Mouse (Mus musculus) neural tube, embryonic 14.5 days (tissue): Measurements from ENCODE around the gene Stox2. TPM values are rescaled to one million over a fixed set of nuclear protein-coding genes. Genes with fewer than 3 reads are reported as not detected.
A peak's percentile ranks its signal among the peaks of the same experiment; 100 is the strongest.

Experiments used
- ATAC-seq: fragments of 200-750 bp; cut with Nextera tagmentation; 2 replicates; pipeline ENCODE4 v1.8.0; 2017; ENCODE audit warnings: low read depth, mild to moderate bottlenecking, moderate TSS enrichment, moderate library complexity
- H3K27ac ChIP-seq: fragments of 300-500 bp; sonication (generic); 2 replicates; pipeline ENCODE4 v1.5.1; 2014; ENCODE audit warnings: low read depth, mild to moderate bottlenecking, control low read depth, low read length, moderate library complexity, mixed read lengths
- H3K27me3 ChIP-seq: fragments of 300-500 bp; sonication (generic); 2 replicates; pipeline ENCODE4 v1.6.1; 2014; ENCODE audit warnings: low read length; ENCODE audit not compliant: control insufficient read depth, insufficient read depth
- H3K36me3 ChIP-seq: fragments of 300-500 bp; sonication (generic); 2 replicates; pipeline ENCODE4 v1.6.1; 2014; ENCODE audit warnings: low read length, mixed read lengths; ENCODE audit not compliant: control insufficient read depth, insufficient read depth
- H3K4me1 ChIP-seq: fragments of 300-500 bp; sonication (generic); 2 replicates; pipeline ENCODE4 v1.6.1; 2014; ENCODE audit warnings: low read length; ENCODE audit not compliant: control insufficient read depth, insufficient read depth
- H3K4me2 ChIP-seq: fragments of 300-500 bp; sonication (generic); 2 replicates; pipeline ENCODE4 v1.6.1; 2014; ENCODE audit warnings: mild to moderate bottlenecking, low read depth, low read length, control low read depth
- H3K4me3 ChIP-seq: fragments of 300-500 bp; sonication (generic); 2 replicates; pipeline ENCODE4 v1.5.1; 2014; ENCODE audit warnings: low read depth, low read length, control low read depth, mixed read lengths
- H3K9ac ChIP-seq: fragments of 300-500 bp; sonication (generic); replicated peaks from 2 replicates; pipeline ENCODE4 v1.6.1; 2014; ENCODE audit warnings: low read depth, mild to moderate bottlenecking, control low read depth, low read length, mixed read lengths
- H3K9me3 ChIP-seq: fragments of 300-500 bp; sonication (generic); 2 replicates; pipeline ENCODE4 v1.6.1; 2016; ENCODE audit warnings: low read length; ENCODE audit not compliant: control insufficient read depth
- WGBS: fragments of 180-500 bp; shearing (Covaris S2); extraction: QIAGEN DNeasy Blood & Tissue Kit; methylation state at CpG from one replicate; pipeline ENCODE4 v1.1.7; 2014; 5-methylcytosine and 5-hydroxymethylcytosine counted together
- polyA plus RNA-seq: library from polyadenylated mRNA; unstranded; fragments of >200 nt; fragmentation: Nextera tagmentation; extraction: Ambion mirVana; gene quantifications from 2 replicates; pipeline ENCODE4 v1.2.1, GENCODE M21; 2014

Stox2 gene
- 39.6 and 49.7 TPM in 2 replicates for polyA plus RNA-seq

DNA sequence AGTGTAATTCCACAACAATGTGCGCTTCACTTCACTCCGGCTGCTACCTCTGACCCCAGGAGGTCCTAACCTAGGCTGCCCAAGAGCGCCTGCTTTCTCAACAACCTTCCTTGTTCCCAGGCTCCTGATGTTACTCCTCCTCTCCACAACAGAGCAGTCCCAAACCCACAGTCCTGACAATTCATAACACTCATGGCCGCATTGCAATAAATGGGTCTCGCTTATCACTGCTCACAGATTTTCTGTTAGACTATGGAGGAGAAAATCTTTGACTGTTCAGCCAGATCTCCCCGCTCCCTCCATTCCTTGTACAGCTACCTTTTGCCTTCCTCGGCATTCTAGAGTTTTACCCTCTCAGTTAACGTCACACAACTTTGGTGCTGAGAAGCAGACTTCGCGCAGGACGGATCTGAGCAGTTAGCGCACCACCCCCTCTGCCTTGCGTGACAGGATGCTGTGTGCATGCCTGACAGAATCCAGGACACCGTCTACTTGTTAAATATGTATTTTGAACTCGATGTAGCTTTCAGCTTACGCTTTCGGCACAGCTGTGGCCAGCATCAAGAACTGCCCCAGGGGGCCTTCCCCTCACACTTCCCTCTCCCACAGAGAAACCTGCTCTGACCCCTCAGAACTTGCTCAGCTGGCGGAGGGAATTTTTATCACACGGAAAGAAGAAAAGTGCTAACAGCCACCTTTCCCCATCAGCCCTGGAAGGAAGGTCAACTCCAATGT lies at the start of gene Stox2:
Gene Stox2 (minus strand): TSS at position 51 of the 735 bp plus-strand sequence.
- 79% methylated on average over 19 of the region's 19 CpGs for WGBS
- Histone ChIP-seq H3K36me3 (no peaks in the 10 kb centered on the region), H3K27me3 (no peaks in the 10 kb centered on the region), H3K4me3 (no peak within 1 kb of the TSS), H3K27ac (no peak within 1 kb of the TSS), H3K9me3 (no peaks in the 10 kb centered on the region), H3K4me1 (no peaks in the 10 kb centered on the region), H3K4me2 (no peak within 1 kb of the TSS), H3K9ac (no peak within 1 kb of the TSS)
- no peak for ATAC-seq

DNA sequence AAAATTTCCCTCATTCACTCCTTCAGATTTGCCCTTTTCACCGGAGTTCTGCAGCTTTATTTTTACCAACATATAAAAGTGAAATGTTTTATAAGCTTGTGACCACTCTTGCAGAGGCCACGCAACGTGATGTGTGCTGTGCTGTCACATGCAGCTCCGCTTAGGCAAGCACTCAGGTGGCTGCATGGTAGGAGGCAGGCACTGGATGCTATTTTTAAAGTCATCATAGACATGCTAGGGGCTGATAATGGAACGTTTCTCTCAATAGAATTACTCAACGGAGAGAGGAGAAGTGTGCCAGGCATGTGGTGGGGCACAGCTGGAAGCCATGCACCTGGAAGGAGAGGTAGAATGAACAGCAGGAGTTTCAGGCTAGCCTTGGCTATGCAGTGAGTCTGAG lies 49.3 kb upstream of the Stox2 start:
- H3K9ac ChIP-seq = no peak overlapping the region
- no peaks in the 10 kb centered on the region for H3K27me3 ChIP-seq
- no peak overlapping the region for H3K4me3 ChIP-seq
- no peak overlapping the region for H3K4me2 ChIP-seq
- no peak overlapping the region for H3K27ac ChIP-seq
- 93% methylated on average over 6 of the region's 6 CpGs for WGBS
- ATAC-seq = no peak
- H3K4me1 ChIP-seq = no peaks in the 10 kb centered on the region
- no peaks in the 10 kb centered on the region for H3K9me3 ChIP-seq
- peaks cover 63% of the 10 kb centered on the region for H3K36me3 ChIP-seq

DNA sequence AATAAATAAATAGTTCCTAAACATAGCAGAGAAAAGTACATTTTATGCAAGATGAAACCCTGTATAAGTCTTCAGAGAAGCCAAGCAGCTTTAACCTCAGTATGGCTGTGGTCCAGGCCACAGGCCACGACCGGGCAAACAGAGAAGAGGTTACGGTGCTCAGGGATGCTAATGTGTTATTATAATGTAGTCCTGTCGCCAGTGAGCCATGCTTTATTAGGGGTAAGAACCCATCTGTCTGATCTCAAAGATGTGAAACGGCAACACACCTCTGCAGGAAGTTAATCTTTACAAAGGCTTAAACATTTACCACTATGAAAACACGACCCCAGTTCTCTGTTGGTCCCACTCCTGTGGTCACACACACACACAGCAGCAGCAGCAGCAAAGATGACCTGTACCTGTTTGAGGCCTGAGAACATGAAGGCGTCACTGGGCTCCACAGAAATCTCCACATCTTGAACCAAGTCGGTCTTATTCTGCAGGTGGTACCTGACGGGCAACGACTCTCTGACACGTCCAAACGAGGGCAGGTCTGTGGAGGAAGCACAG lies 48.5 kb upstream of the Stox2 start:
- H3K27ac ChIP-seq = no peak overlapping the region
- peaks cover 62% of the 10 kb centered on the region for H3K36me3 ChIP-seq
- H3K27me3 ChIP-seq = no peaks in the 10 kb centered on the region
- no peak overlapping the region for H3K4me3 ChIP-seq
- no peaks in the 10 kb centered on the region for H3K4me1 ChIP-seq
- ATAC-seq = no peak
- H3K4me2 ChIP-seq = no peak overlapping the region
- WGBS = 89% methylated on average over 12 of the region's 12 CpGs
- no peaks in the 10 kb centered on the region for H3K9me3 ChIP-seq
- no peak overlapping the region for H3K9ac ChIP-seq

DNA sequence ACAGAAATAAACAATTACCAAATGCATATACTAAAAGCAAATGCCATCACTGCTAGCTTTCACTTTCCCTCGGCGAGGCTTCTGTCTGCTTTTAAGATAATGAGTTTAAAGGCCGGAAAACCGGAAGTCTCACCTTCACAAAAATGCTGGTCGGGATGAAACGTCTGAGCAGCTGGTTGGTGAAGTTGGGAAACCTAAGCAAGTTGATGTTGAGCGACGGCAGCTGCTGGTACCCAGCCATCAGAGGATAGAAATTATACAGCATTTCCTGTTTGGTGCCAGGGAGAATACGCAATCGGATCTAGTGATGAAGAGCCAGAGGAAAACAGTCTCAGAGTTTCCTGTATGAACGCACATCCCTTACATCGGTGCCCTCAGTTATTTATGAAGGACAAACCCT lies 46.9 kb upstream of the Stox2 start:
- Histone ChIP-seq H3K27me3 (no peaks in the 10 kb centered on the region), H3K9me3 (no peaks in the 10 kb centered on the region), H3K4me2 (no peak overlapping the region), H3K4me3 (no peak overlapping the region), H3K36me3 (peaks cover 51% of the 10 kb centered on the region), H3K27ac (no peak overlapping the region), H3K4me1 (no peaks in the 10 kb centered on the region), H3K9ac (no peak overlapping the region)
- no peak for ATAC-seq
- 96% methylated on average over 12 of the region's 12 CpGs for WGBS

DNA sequence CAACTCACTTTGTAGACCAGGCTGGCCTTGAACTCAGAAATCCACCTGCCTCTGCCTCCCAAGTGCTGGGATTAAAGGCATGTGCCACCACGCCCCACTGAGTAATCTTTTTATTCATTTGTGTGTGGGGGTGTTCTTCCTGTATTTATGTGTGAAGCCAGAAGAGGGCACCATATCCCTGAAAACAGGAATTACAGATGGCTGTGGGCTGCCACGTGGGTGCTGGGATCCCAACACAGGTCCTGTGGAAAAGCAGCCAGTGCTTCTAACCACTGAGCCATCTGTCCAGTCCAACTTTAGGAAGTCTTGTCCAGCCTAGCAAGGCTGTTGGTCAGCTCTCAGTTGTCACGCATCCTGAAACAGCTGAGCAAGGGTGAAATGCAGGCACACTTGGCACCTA lies 41.1 kb upstream of the Stox2 start:
- ATAC-seq = no peak
- Histone ChIP-seq H3K4me1 (no peaks in the 10 kb centered on the region), H3K36me3 (peaks cover 15% of the 10 kb centered on the region; the same call in 1 of the 2 replicates), H3K4me2 (no peak overlapping the region), H3K27ac (no peak overlapping the region), H3K9me3 (no peaks in the 10 kb centered on the region), H3K4me3 (no peak overlapping the region), H3K27me3 (no peaks in the 10 kb centered on the region), H3K9ac (no peak overlapping the region)
- 94% methylated on average over 3 of the region's 3 CpGs for whole genome bisulfite sequencing

DNA sequence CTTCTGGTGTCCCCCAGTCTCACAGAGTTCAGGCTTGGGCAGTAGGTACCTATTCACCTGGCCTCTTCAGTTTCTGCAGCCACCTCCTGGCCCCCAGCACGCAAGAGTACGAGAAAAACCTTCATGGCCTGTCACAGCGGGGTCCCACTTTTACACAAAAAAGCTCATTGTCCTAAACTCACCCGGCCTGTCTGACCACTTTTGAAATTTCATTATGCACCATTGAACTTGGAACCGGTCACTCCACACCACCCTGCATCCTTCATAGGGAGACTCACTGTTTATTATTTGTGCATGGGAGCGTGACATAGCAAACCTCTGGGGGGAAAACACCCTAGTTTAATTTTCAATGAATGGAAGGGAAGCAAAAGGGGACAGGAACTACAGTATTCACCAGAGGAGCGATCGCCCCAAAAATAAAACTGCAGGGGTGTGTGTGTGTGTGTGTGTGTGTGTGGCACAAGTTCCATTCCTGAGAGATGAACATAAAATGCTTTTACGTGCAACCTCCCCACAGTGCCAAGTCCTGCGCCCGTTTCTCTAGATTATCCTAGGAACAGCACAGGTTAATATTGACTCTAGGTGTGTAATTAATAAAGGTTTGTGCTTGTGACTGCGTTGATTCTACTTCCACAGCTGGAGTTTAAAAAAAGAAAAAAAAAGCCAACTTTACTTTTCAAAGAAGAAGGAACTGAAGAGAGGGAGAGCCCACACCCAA lies 36.4 kb upstream of the Stox2 start:
- ATAC-seq = no peak
- Histone ChIP-seq H3K9ac (no peak overlapping the region), H3K9me3 (no peaks in the 10 kb centered on the region), H3K4me3 (no peak overlapping the region), H3K27me3 (no peaks in the 10 kb centered on the region), H3K36me3 (no peaks in the 10 kb centered on the region), H3K4me2 (no peak overlapping the region), H3K4me1 (no peaks in the 10 kb centered on the region), H3K27ac (no peak overlapping the region)
- 54% methylated on average over 12 of the region's 12 CpGs for WGBS

DNA sequence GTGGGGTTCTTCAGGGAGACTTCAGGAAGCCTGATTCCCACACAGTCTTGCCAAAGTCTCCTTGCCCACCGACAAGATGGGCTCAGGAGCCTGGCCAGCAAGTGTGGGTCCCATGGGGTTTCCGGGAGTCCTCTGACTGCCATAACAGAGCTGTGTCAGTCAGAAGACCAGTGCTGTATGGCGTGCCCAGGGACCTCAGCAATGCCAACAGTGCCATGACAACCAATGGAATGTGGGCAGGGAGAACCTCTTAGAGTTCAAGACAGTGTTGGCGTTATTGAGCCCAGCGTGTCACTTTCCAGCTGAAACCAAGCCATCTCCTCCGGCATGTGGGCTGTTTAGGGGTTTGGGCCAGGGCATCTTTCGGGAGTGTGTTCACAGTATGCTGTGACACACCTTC lies 33.9 kb upstream of the Stox2 start:
- H3K27me3 ChIP-seq = no peaks in the 10 kb centered on the region
- no peak overlapping the region for H3K27ac ChIP-seq
- peak; percentile 34; the same call in 1 of the 2 replicates for ATAC-seq
- H3K4me3 ChIP-seq = no peak overlapping the region
- H3K4me1 ChIP-seq = no peaks in the 10 kb centered on the region
- WGBS = 83% methylated on average over 7 of the region's 7 CpGs
- no peaks in the 10 kb centered on the region for H3K36me3 ChIP-seq
- H3K9ac ChIP-seq = no peak overlapping the region
- no peaks in the 10 kb centered on the region for H3K9me3 ChIP-seq
- H3K4me2 ChIP-seq = no peak overlapping the region

DNA sequence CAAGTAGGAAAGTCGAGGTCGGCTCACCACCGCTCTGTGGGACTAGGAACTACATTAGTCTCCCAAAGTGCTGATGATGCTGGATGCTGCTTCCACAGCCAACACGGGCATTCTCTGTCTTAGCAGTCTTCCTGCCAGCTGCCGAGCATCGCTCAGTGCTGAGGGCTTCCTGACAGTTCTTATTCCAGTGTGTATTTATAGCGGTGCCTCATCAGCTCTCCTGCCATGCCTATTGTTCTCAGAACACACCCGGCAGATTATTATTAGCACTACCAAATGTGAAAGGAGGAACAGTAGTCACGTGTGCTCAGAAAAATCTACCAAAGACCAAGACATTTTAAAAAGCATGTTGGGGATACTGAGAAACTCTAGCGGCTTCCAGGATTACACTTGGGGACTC lies 15.5 kb upstream of the Stox2 start:
- WGBS = 68% methylated on average over 10 of the region's 10 CpGs
- H3K9me3 ChIP-seq = no peaks in the 10 kb centered on the region
- no peaks in the 10 kb centered on the region for H3K4me1 ChIP-seq
- H3K9ac ChIP-seq = no peak overlapping the region
- no peak overlapping the region for H3K4me2 ChIP-seq
- no peaks in the 10 kb centered on the region for H3K27me3 ChIP-seq
- no peaks in the 10 kb centered on the region for H3K36me3 ChIP-seq
- no peak overlapping the region for H3K27ac ChIP-seq
- no peak for ATAC-seq
- no peak overlapping the region for H3K4me3 ChIP-seq

DNA sequence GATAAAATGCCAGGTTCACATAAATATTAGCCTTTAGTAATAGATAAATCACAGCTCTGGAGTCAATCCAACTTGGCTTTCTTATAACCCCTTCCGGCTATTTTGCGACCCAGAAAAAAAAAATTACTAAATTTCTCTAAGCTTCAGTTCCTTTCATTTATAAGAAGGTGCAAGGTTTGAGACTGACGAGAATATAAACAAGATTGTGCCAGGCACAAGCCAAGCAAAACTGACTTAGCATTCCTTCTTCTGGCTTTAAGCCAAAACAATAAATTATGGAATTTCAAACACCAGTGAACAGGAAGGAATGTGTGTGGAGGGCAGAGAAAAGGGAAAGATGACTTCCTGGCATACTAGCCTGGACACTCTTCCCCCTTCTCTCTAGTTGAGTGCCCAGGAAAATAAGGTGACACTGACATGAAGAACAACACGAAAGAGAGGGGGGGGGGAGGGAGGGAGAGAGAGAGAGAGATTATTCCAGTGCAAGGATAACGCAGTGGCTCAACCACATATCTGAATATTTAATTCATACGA lies 13.1 kb upstream of the Stox2 start:
- Histone ChIP-seq H3K27ac (no peak overlapping the region), H3K9me3 (no peaks in the 10 kb centered on the region), H3K27me3 (no peaks in the 10 kb centered on the region), H3K9ac (no peak overlapping the region), H3K4me1 (no peaks in the 10 kb centered on the region), H3K36me3 (no peaks in the 10 kb centered on the region), H3K4me2 (no peak overlapping the region), H3K4me3 (no peak overlapping the region)
- ATAC-seq = no peak
- WGBS = 83% methylated on average over 6 of the region's 6 CpGs
